Mouse (Mus musculus): ENCODE data around the gene 1110059E24Rik. TPM values are rescaled to one million over a fixed set of nuclear protein-coding genes. Genes with fewer than 3 reads are reported as not detected.

The 1110059E24Rik gene
- polyA plus RNA-seq (2014; fragmentation: Nextera tagmentation; extraction: Ambion mirVana) = 73.9 and 74.2 TPM in 2 replicates

- peak within 1 kb of the TSS; percentile 97 for H3K27ac ChIP-seq (replicated peaks; ENCODE audit: low read depth, low read length)
- H3K4me3 ChIP-seq (ENCODE audit: low read depth, low read length) = peak within 1 kb of the TSS; percentile 88
- H3K4me1 ChIP-seq (ENCODE audit: control insufficient read depth, insufficient read depth, low read length) = no peaks in the 10 kb centered on the region
- WGBS = 6% methylated on average over 52 of the region's 52 CpGs
- H3K4me2 ChIP-seq (ENCODE audit: low read depth, low read length) = peak within 1 kb of the TSS; percentile 64
- H3K9me3 ChIP-seq (replicated peaks; ENCODE audit: control insufficient read depth, low read length) = no peaks in the 10 kb centered on the region
- no peaks in the 10 kb centered on the region for H3K27me3 ChIP-seq (ENCODE audit: control insufficient read depth, insufficient read depth, low read length)
- DNase-seq (ENCODE audit: low spot score) (peak; percentile 96), ATAC-seq (replicated peaks; ENCODE audit: insufficient number of reproducible peaks, low FRiP score, low TSS enrichment, low read depth) (peak; percentile 100)
- no peaks in the 10 kb centered on the region for H3K36me3 ChIP-seq (replicated peaks; ENCODE audit: control insufficient read depth, insufficient read depth, low read depth, low read length)
- H3K9ac ChIP-seq (replicated peaks; ENCODE audit: low read length) = peak within 1 kb of the TSS; percentile 90
These were observed at the start of gene 1110059E24Rik for GRCm38 (mm10) chr19:21652285-21653171. Gene 1110059E24Rik, minus strand, starts transcription at chr19:21652976.

GRCm38 (mm10) chr19:21680986-21681385 is 28.2 kb upstream of the 1110059E24Rik start:
- DNase-seq (ENCODE audit: low spot score) (no peak), ATAC-seq (replicated peaks; ENCODE audit: insufficient number of reproducible peaks, low FRiP score, low TSS enrichment, low read depth) (no peak)
- Histone ChIP-seq H3K27me3 (ENCODE audit: control insufficient read depth, insufficient read depth, low read length) (no peaks in the 10 kb centered on the region), H3K9ac (replicated peaks; ENCODE audit: low read length) (no peak overlapping the region), H3K4me1 (ENCODE audit: control insufficient read depth, insufficient read depth, low read length) (no peaks in the 10 kb centered on the region), H3K27ac (replicated peaks; ENCODE audit: low read depth, low read length) (no peak overlapping the region), H3K9me3 (replicated peaks; ENCODE audit: control insufficient read depth, low read length) (no peaks in the 10 kb centered on the region), H3K36me3 (replicated peaks; ENCODE audit: control insufficient read depth, insufficient read depth, low read depth, low read length) (no peaks in the 10 kb centered on the region; the same call in 1 of the 2 replicates), H3K4me3 (ENCODE audit: low read depth, low read length) (no peak overlapping the region), H3K4me2 (ENCODE audit: low read depth, low read length) (no peak overlapping the region)
- 96% methylated on average over 10 of the region's 10 CpGs for WGBS

DNA sequence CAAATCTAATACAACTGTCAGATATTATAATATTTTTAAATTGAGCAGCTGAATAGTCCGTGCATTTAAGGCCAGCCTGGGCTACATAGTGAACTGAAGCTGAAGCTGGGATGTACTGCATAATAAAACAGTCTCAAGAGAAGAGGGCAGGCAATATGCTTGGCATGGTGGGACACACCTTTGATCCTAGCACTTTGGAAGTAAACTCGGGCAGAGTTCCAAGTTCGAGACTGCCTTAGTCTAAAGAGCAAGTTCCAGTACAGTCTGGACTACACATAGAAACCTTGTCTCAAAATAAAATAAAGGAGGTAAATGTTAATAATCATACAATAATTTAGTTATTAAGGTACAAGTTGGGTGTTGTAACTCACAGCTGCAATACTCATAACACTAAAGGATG is 27.3 kb upstream of the 1110059E24Rik start:
- no peak overlapping the region for H3K27ac ChIP-seq (replicated peaks; ENCODE audit: low read depth, low read length)
- no peaks in the 10 kb centered on the region; the same call in 1 of the 2 replicates for H3K9me3 ChIP-seq (replicated peaks; ENCODE audit: control insufficient read depth, low read length)
- H3K4me1 ChIP-seq (ENCODE audit: control insufficient read depth, insufficient read depth, low read length) = no peaks in the 10 kb centered on the region
- H3K36me3 ChIP-seq (replicated peaks; ENCODE audit: control insufficient read depth, insufficient read depth, low read depth, low read length) = no peaks in the 10 kb centered on the region; the same call in 1 of the 2 replicates
- 92% methylated on average over 3 of the region's 3 CpGs for WGBS
- H3K4me2 ChIP-seq (ENCODE audit: low read depth, low read length) = no peak overlapping the region
- H3K4me3 ChIP-seq (ENCODE audit: low read depth, low read length) = no peak overlapping the region
- H3K27me3 ChIP-seq (ENCODE audit: control insufficient read depth, insufficient read depth, low read length) = no peaks in the 10 kb centered on the region
- H3K9ac ChIP-seq (replicated peaks; ENCODE audit: low read length) = no peak overlapping the region
- ATAC-seq (replicated peaks; ENCODE audit: insufficient number of reproducible peaks, low FRiP score, low TSS enrichment, low read depth) (no peak), DNase-seq (ENCODE audit: low spot score) (no peak)

DNA sequence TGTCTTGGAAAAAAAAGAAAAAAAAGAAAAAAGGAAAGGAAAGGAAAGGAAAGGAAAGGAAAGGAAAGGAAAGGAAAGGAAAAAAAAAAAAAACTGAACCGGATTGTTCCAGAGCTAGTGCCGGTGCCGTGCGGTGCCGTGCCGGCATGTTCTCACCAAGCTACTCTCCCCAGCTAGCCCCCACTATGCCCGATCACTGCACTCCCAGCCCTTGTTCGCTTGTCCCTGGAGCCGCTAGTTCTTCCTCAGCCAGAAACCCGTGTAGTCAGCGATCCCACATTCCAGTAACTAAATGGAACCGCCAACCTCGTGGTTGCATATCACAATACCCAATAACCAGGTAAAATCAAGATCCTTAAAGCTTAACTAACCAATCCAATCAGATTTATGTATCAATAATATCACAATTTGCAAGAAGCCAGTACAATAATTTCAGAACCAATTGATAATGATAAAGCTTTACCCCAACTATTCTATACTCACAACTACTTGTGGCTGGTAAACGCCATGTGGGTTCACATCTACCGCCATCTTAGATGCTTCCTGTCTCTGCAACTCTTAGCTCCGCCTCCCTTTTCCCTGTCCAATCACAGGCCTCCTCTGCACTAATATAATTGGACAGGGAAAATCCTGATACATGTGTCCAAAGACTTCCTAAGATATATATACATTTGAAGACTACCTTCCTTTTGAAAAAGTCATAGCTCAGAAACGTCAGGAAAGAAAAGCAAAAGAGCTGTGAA is 21.7 kb upstream of the 1110059E24Rik start:
- H3K27me3 ChIP-seq (ENCODE audit: control insufficient read depth, insufficient read depth, low read length) = no peaks in the 10 kb centered on the region
- H3K4me2 ChIP-seq (ENCODE audit: low read depth, low read length) = no peak overlapping the region
- H3K27ac ChIP-seq (replicated peaks; ENCODE audit: low read depth, low read length) = no peak overlapping the region
- ATAC-seq (replicated peaks; ENCODE audit: insufficient number of reproducible peaks, low FRiP score, low TSS enrichment, low read depth) (no peak), DNase-seq (ENCODE audit: low spot score) (no peak)
- no peaks in the 10 kb centered on the region; the same call in 1 of the 2 replicates for H3K9me3 ChIP-seq (replicated peaks; ENCODE audit: control insufficient read depth, low read length)
- H3K4me1 ChIP-seq (ENCODE audit: control insufficient read depth, insufficient read depth, low read length) = no peaks in the 10 kb centered on the region
- no peak overlapping the region for H3K9ac ChIP-seq (replicated peaks; ENCODE audit: low read length)
- WGBS = 96% methylated on average over 17 of the region's 17 CpGs
- H3K36me3 ChIP-seq (replicated peaks; ENCODE audit: control insufficient read depth, insufficient read depth, low read depth, low read length) = no peaks in the 10 kb centered on the region
- H3K4me3 ChIP-seq (ENCODE audit: low read depth, low read length) = no peak overlapping the region

GRCm38 (mm10) chr19:21669650-21670049 is 16.9 kb upstream of the 1110059E24Rik start:
- Histone ChIP-seq H3K27me3 (ENCODE audit: control insufficient read depth, insufficient read depth, low read length) (no peaks in the 10 kb centered on the region), H3K9ac (replicated peaks; ENCODE audit: low read length) (no peak overlapping the region), H3K4me3 (ENCODE audit: low read depth, low read length) (no peak overlapping the region), H3K27ac (replicated peaks; ENCODE audit: low read depth, low read length) (no peak overlapping the region), H3K4me2 (ENCODE audit: low read depth, low read length) (no peak overlapping the region), H3K9me3 (replicated peaks; ENCODE audit: control insufficient read depth, low read length) (no peaks in the 10 kb centered on the region), H3K4me1 (ENCODE audit: control insufficient read depth, insufficient read depth, low read length) (no peaks in the 10 kb centered on the region), H3K36me3 (replicated peaks; ENCODE audit: control insufficient read depth, insufficient read depth, low read depth, low read length) (no peaks in the 10 kb centered on the region)
- ATAC-seq (replicated peaks; ENCODE audit: insufficient number of reproducible peaks, low FRiP score, low TSS enrichment, low read depth) (no peak), DNase-seq (ENCODE audit: low spot score) (no peak)
- WGBS = 87% methylated on average over 4 of the region's 4 CpGs

DNA sequence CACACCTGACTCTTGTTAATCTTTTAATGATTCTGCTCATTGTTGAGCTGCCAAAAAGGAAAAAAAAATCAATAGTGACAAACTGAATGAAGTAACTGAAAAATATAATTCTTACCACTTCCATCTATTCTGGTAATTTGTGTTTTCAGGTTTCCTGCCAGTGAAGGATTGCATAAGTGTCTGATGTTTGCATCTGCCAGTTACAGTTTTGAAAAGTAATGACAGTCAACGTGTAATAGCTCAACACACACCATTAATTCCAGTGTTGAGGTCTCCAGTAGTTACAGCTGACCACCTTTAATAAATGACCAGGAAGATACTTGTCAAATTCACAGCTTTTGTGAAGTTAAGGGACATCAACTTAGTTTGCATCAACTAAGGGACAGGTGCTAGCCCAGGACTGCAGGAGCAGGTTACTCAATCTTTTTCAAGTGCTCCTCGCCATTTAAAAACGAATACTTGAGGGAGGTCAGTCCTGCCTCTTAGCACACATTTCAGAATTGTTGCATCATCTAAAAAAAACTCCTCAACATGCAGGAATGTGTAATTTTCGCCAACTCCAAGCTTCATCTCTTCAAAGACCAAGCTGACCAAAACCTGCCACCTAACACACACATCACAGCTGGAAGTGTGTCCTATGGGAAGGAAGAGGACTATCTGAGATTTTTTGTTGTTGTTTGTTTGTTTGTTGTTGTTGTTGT is 11.1 kb upstream of the 1110059E24Rik start:
- 91% methylated on average over 4 of the region's 4 CpGs for WGBS
- no peak overlapping the region for H3K9ac ChIP-seq (replicated peaks; ENCODE audit: low read length)
- H3K4me2 ChIP-seq (ENCODE audit: low read depth, low read length) = no peak overlapping the region
- H3K9me3 ChIP-seq (replicated peaks; ENCODE audit: control insufficient read depth, low read length) = no peaks in the 10 kb centered on the region
- ATAC-seq (replicated peaks; ENCODE audit: insufficient number of reproducible peaks, low FRiP score, low TSS enrichment, low read depth) (no peak), DNase-seq (ENCODE audit: low spot score) (no peak)
- no peaks in the 10 kb centered on the region for H3K36me3 ChIP-seq (replicated peaks; ENCODE audit: control insufficient read depth, insufficient read depth, low read depth, low read length)
- no peak overlapping the region for H3K27ac ChIP-seq (replicated peaks; ENCODE audit: low read depth, low read length)
- H3K27me3 ChIP-seq (ENCODE audit: control insufficient read depth, insufficient read depth, low read length) = no peaks in the 10 kb centered on the region
- no peak overlapping the region for H3K4me3 ChIP-seq (ENCODE audit: low read depth, low read length)
- H3K4me1 ChIP-seq (ENCODE audit: control insufficient read depth, insufficient read depth, low read length) = no peaks in the 10 kb centered on the region

- Histone ChIP-seq H3K27ac (replicated peaks; ENCODE audit: low read depth, low read length) (no peak overlapping the region), H3K36me3 (replicated peaks; ENCODE audit: control insufficient read depth, insufficient read depth, low read depth, low read length) (no peaks in the 10 kb centered on the region), H3K9me3 (replicated peaks; ENCODE audit: control insufficient read depth, low read length) (no peaks in the 10 kb centered on the region), H3K27me3 (ENCODE audit: control insufficient read depth, insufficient read depth, low read length) (no peaks in the 10 kb centered on the region), H3K4me3 (ENCODE audit: low read depth, low read length) (no peak overlapping the region), H3K9ac (replicated peaks; ENCODE audit: low read length) (no peak overlapping the region), H3K4me1 (ENCODE audit: control insufficient read depth, insufficient read depth, low read length) (no peaks in the 10 kb centered on the region), H3K4me2 (ENCODE audit: low read depth, low read length) (no peak overlapping the region)
- no peak for ATAC-seq (replicated peaks; ENCODE audit: insufficient number of reproducible peaks, low FRiP score, low TSS enrichment, low read depth)
- no peak for DNase-seq (ENCODE audit: low spot score)
- WGBS = 82% methylated on average over 1 of the region's 1 CpGs
These were observed 8.0 kb upstream of the 1110059E24Rik start for GRCm38 (mm10) chr19:21660734-21661133.

All from embryonic facial prominence, embryonic 11.5 days (tissue).